Mouse (Mus musculus): ENCODE data around the gene Srcin1. TPM values are rescaled to one million over a fixed set of nuclear protein-coding genes. Genes with fewer than 3 reads are reported as not detected.

Srcin1 gene
- total RNA-seq, 2 experiments from 2014 or later, result not detected

GRCm38 (mm10) chr11:97579088-97579857 lies 3.3 kb upstream of the Srcin1 start:
- no peak for ATAC-seq (ENCODE audit: poor library complexity, severe bottlenecking)

GRCm38 (mm10) chr11:97578286-97578685 lies 2.3 kb upstream of the Srcin1 start:
- no peak for ATAC-seq (ENCODE audit: poor library complexity, severe bottlenecking)

- peak; percentile 88 for ATAC-seq (ENCODE audit: poor library complexity, severe bottlenecking)
These were observed 348 bp downstream of the Srcin1 start for GRCm38 (mm10) chr11:97575638-97576037.

- no peak for ATAC-seq (ENCODE audit: poor library complexity, severe bottlenecking)
These were observed 911 bp downstream of the Srcin1 start for GRCm38 (mm10) chr11:97575075-97575474.

GRCm38 (mm10) chr11:97574551-97575051 lies 1.4 kb downstream of the Srcin1 start:
- ATAC-seq (ENCODE audit: poor library complexity, severe bottlenecking), result no peak

- no peak for ATAC-seq (ENCODE audit: poor library complexity, severe bottlenecking)
These were observed 2.0 kb downstream of the Srcin1 start for GRCm38 (mm10) chr11:97573891-97574550.

- no peak for ATAC-seq (ENCODE audit: poor library complexity, severe bottlenecking)
These were observed 3.0 kb downstream of the Srcin1 start for GRCm38 (mm10) chr11:97572895-97573480.

GRCm38 (mm10) chr11:97572089-97572345 lies 4.0 kb downstream of the Srcin1 start:
- no peak for ATAC-seq (ENCODE audit: poor library complexity, severe bottlenecking)

- ATAC-seq (ENCODE audit: poor library complexity, severe bottlenecking), result no peak
These were observed 4.5 kb downstream of the Srcin1 start for GRCm38 (mm10) chr11:97571266-97572088.

GRCm38 (mm10) chr11:97570493-97571137 lies 5.4 kb downstream of the Srcin1 start:
- ATAC-seq (ENCODE audit: poor library complexity, severe bottlenecking), result no peak

- no peak for ATAC-seq (ENCODE audit: poor library complexity, severe bottlenecking)
These were observed 6.2 kb downstream of the Srcin1 start for GRCm38 (mm10) chr11:97569806-97570205.

GRCm38 (mm10) chr11:97569301-97569724 lies 6.7 kb downstream of the Srcin1 start:
- no peak for ATAC-seq (ENCODE audit: poor library complexity, severe bottlenecking)

- no peak for ATAC-seq (ENCODE audit: poor library complexity, severe bottlenecking)
These were observed 7.3 kb downstream of the Srcin1 start for GRCm38 (mm10) chr11:97568729-97569128.

- no peak for ATAC-seq (ENCODE audit: poor library complexity, severe bottlenecking)
These were observed 8.5 kb downstream of the Srcin1 start for GRCm38 (mm10) chr11:97567480-97567879.

- no peak for ATAC-seq (ENCODE audit: poor library complexity, severe bottlenecking)
These were observed 9.4 kb downstream of the Srcin1 start for GRCm38 (mm10) chr11:97566551-97566950.

GRCm38 (mm10) chr11:97563730-97564129 lies 12.3 kb downstream of the Srcin1 start:
- no peak for ATAC-seq (ENCODE audit: poor library complexity, severe bottlenecking)

- ATAC-seq (ENCODE audit: poor library complexity, severe bottlenecking), result no peak
These were observed 13.4 kb downstream of the Srcin1 start for GRCm38 (mm10) chr11:97562536-97562935.

GRCm38 (mm10) chr11:97560210-97560963 lies 15.6 kb downstream of the Srcin1 start:
- no peak for ATAC-seq (ENCODE audit: poor library complexity, severe bottlenecking)

GRCm38 (mm10) chr11:97559549-97559948 lies 16.4 kb downstream of the Srcin1 start:
- ATAC-seq (ENCODE audit: poor library complexity, severe bottlenecking), result no peak

GRCm38 (mm10) chr11:97557885-97558284 lies 18.1 kb downstream of the Srcin1 start:
- no peak for ATAC-seq (ENCODE audit: poor library complexity, severe bottlenecking)
